Mouse (Mus musculus): ENCODE measurements around the gene Ddx17.

DNA sequence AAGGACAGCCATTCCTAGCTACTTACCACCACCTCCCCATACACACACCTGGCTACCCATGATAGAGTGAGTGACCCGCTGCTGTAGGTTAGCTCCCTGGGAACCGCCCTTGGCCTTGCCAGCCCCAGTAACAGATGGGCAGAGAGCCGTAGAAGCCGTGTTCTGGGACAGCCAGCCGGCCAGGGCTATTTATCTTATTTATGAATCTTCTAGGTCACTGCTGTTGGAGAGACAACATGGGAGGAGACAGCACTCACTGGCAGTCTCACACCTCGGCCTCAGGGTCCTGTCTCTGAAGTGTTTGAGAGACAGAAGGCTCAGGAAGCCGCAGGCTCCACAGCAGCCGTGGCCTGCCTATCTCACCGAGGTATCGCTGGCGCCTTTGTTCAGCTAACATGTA, 57.1 kb downstream of the Ddx17 start:
- no peak for TF ChIP-seq POLR2A (IDR thresholded peaks at IDR 0.05; ENCODE audit: borderline replicate concordance, extremely low read depth, insufficient read depth, insufficient read length, poor library complexity, severe bottlenecking)
- no peak for TF ChIP-seq CTCF (IDR thresholded peaks at IDR 0.05; ENCODE audit: borderline replicate concordance, extremely low read depth, insufficient read depth, insufficient read length)
